Mouse (Mus musculus) lung, postnatal 4 days (tissue): ENCODE results near the gene Cyp4a14.
"Not testable (repeated sequence)": the region's sequence is repeated elsewhere in the genome, so short reads cannot be mapped to it uniquely, and the experiment has no call there.

Experiments
- DNase-seq, 2 experiments: peaks; one replicate each; pipeline ENCODE4 v3.0.0; 2021

Gene Cyp4a14

DNA sequence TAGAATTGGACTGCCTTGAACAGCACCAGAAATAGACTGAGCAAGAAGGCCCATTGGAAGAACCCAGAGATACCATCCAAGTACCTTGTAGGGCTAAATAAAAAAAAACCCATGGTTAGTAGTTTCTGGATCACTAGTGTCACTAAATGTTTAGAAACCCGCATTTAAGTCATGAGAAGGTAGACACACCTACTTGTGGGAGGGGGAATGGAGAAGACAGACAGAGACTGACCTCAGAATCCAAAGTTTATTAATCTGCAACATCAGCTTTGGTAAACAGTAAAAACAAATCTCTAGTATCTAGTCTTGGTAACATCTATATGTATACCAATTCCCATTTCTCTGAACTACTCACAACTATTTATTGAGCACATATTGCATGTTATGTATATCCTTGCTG lies at the start of gene Cyp4a14:
Gene Cyp4a14 (minus strand): TSS at position 142 of the 400 bp plus-strand sequence.
- no peak for DNase-seq

DNA sequence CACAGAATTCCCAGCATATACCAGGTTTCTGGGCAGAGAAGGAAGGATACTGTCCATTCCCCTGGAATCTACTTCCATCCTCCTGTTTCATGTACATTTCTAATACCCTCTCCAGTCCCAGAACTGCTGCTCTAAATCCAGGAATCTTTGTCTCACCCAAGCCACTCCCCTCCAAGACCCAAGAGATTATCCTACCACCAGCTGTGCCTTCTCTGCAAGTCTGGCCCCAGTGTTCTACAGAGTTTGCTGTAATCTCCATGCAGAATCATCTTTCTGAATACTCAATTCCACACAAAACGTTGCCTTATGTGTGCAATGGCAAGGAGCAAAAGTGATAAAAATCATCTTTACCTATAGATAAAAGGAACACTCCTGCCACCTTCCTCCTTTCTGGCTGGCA lies 49.2 kb upstream of the Cyp4a14 start:
- DNase-seq, result no peak

DNA sequence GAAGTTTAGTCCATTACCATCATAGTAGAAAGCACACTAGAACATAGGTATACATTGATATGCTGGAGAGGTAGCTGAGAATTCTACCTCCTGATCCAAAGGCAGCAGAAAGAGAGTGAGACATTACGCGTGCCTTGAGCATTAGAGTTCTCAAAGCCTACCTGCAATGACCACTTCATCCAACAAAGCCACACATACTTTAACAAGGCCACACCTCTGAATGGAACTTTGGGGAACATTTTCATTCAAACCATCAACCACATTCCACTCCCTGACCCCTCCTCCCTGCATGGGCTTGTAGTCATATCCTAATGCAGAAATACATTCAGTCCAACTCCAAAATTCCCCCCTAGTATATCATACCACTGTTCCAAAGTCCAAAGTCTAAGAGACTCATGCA lies 25.8 kb upstream of the Cyp4a14 start:
- DNase-seq, result no peak

DNA sequence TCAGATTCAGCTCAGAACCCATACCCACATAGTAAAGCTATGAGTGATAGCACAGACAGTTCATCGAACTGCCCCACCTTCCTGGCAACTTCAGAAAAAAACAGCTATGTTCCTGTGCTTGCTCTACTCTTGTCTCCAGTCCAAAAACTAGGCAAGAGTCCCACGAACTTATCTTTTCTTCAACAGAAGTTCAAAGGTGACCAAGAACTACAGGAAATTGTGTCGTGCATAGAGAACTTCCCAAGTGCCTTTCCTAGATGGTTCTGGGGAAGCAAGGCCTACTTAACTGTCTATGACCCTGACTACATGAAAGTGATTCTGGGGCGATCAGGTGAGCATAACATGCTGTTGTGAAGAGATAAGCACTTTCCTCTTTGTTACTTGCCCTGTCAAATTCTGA lies 23.5 kb upstream of the Cyp4a14 start:
- no peak for DNase-seq

DNA sequence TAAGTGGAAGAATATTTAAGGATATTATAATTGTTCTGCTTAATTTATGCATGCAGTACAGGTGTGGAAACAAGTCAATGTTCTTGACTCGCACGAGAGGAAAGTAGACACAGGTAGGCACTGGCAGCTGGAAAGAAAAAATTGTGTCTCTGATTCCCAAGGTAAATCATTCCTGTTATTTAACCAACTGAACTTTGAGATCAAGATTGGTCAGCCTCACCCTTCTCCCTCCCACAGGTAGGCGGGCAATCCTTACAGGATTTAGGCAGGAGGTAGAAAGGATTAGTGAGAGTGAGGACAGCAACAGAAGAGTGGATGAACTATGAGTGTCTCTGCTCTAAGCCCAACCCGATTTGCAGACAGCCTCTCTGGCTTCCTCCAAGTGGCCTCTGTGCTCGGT lies 22.1 kb upstream of the Cyp4a14 start, which contains the start of gene Cyp4a10:
Gene Cyp4a10 (plus strand): TSS at position 265 of the 400 bp plus-strand sequence.
- not testable (repeated sequence) for DNase-seq

DNA sequence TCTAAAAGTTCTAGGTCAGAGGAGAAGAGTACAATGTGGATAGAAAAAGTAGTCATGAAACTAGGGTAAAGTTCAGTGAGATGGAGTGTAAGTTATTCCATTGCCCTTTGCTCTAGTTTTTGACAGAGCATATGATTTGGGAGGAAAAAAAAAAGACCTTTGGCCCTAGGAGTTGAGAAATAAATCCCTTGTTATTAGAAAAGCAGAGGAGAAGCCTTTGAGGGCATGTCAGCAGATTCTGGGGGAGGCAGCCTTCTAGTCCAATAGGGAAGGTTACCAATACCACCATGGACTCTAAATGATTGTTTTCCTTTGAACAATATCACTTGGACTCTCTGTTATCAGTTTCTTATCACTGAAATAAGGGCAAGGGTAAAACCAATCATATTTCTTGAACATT lies 18.0 kb upstream of the Cyp4a14 start:
- DNase-seq, result not testable (repeated sequence)

DNA sequence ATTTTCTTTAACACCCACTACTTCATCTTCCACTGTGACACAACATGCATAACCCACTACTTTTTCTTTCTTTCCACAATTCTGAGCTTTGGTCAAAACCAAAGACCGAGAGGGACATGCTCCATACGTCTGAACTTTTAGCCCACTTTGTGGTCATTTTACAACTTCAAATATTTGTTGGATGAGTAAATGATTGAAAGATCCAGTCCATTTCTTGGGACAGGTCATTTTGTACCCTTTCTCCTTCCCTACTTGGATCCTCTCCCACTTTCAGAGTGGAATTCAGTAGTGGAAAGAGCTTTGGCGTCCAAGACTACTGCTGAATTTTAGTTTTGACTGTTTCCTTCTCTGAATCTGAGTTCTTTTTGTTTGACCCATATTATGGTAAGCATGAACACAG lies 1.5 kb upstream of the Cyp4a14 start:
- no peak for DNase-seq

DNA sequence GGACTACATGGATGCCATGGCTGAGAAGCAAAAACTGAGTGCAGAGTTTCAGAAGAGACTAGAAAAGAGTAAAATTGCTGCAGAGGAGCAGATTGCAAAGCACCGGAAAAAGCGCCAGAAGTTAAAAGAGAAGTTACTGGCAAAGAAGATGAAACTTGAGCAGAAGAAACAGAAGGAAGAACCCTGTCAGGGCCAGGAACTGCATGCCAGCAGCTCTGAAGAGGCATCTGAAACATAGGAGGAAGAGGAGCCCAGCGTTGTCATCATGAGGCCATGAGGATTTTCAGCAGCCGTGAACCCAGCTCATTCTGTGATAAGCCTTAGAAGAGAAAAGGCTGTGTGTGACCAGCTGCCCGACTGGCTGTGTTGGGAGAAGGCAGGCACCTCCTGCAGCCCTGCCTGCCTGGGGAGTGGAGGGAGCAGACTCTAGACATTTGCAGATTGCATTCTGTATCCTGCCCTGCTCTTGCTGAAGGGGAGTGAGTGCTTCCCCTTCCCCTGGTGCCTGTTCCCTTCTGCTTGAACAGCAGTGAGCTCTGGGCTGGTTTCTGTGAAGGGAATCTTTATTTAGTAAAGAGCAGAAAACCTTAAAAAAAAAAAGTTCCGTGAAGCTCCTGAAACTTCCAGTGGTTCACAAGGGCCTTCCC lies 14.8 kb downstream of the Cyp4a14 start:
- DNase-seq, result no peak

DNA sequence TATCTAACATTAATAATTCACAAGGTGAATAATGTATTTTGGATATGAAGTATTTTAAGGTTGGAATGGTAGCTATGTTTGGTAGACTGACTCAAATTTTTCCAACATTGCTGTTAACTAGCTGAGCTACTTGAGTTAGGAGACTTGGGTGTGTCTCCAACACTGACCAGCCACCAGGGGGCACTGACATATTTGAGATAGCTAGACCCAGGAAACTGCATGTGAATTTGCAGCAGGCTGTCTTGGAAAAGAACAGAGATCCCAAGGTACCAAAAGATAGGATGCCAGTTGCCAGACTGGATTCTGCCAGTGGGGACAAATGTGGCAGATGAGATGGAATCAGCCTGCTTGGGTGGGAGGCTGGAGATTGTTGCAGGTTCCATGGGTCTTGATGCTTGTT lies 19.9 kb downstream of the Cyp4a14 start:
- peak in 1 of 2 experiments; percentile 22 for DNase-seq

DNA sequence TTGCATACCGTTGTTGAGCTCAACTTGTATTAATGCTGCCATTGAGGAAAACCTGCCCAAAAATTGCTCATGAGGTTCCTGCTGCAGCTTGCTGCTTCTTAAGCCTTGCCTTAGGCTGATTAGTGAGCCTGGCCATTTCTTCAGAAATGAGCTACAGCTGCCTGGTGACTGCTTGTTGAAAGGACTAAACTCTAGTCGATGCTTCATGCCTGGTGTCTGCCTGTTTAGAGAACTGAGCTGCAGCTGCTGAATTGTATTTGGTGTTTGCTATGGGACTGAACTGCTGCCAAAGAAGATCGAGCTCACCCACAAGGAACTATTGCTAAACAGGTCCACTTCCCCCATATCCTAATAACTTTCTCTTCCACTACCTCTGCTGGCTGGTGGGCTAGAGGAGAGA lies 22.4 kb downstream of the Cyp4a14 start:
- not testable (repeated sequence) for DNase-seq

DNA sequence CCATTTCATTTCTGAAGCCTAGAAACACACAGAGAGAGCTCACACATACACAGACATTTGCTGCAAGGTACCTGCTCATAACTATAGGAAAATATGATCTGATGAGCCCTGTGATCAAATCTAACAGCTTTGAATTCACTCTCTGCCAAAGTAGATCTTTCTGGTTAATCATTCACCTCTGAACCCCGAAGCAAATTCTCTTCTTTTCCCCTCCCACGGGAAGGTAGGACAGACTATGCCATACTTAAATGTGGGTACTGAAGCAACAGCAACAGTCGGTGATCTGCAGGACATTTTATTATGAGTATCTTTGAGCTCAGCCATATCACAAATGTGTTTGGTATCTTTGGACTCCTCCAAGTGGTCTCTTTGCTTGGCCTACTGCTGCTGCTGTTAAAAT lies 43.6 kb downstream of the Cyp4a14 start, which contains the start of gene Cyp4a30b:
Gene Cyp4a30b (plus strand): TSS at position 301 of the 400 bp plus-strand sequence.
- DNase-seq, result no peak

DNA sequence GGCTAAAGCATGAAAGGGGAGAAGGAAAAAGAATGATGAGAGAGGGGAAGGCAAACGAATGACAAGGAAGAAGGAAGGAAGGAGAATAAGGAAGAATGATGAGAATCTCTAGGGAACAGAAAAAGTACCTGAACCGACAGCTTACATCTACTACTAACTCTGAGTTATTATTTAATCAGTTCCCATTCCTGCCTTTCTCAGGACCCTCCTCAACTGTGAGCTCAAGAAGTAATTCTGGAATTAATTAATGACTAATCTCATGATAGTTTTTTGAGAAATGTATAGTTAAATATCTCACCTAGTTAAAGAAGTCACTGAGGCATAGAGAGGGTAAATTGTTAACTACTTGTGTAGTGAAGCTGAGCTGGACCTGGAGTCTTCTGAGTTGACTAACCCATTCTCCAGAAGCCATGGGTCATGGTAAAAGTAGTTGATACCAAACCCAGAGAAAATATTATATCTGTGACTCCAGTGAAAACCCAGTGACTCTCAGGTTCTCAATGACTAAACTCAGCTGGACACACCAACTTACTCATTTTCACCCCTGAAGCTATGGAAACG lies 45.3 kb downstream of the Cyp4a14 start:
- no peak for DNase-seq
